Mouse (Mus musculus): ENCODE measurements at regions not wholly inside any gene's neighbourhood (a gene's known extent, or its start where the extent isn't known, plus 50 kb on each side); places are given as distances from the start of the nearest gene placed in this dataset.

DNA sequence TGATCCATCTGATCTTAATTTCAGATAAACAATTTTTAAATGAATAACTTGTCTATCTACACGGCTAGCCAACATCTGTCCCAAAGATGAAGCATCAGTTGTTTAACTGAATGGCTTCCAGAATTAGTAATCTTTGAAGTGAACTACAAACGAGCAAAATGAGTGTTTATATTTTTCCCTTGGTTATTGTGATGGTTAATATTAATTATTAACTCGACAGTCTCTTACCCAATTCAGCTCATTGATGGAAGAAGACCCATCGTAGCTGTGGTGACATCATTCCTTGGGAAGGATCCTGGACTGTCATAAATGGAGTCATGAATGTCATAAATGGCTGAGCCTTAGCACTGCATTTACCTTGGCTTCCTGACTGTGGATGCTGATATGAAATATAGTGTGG is 60.4 kb upstream of the Mocs1 start:
- TF ChIP-seq POLR2A (IDR thresholded peaks at IDR 0.05; ENCODE audit: insufficient read depth, low read depth, low read length), result no peak
- no peak for TF ChIP-seq CTCF (IDR thresholded peaks at IDR 0.05)
